Mouse (Mus musculus): Measurements from ENCODE around the gene Vinac1.

Vinac1 gene

DNA sequence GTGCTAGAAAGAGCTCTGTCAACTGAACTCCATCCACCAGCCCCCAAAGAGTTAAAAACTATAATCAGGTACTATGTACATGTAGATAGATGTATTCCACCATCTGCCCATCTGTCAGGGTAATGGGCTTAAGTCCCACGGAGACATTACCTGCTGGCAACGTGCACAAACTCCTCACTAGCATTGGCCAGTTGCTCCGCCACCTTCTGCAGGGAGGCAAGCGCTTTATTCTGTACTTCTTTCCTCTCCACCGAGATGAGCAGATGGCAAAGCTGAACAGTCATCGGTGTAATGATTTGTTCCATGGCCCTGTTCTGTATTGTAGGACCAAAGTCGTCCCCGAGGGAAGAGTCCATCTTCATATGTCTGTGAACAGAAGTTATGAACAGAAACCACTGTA lies at the start of gene Vinac1:
Gene Vinac1, minus strand, starts transcription at position 362 of the 400 bp plus-strand sequence.
- no peak for DNase-seq (ENCODE audit: low read depth, low spot score)

DNA sequence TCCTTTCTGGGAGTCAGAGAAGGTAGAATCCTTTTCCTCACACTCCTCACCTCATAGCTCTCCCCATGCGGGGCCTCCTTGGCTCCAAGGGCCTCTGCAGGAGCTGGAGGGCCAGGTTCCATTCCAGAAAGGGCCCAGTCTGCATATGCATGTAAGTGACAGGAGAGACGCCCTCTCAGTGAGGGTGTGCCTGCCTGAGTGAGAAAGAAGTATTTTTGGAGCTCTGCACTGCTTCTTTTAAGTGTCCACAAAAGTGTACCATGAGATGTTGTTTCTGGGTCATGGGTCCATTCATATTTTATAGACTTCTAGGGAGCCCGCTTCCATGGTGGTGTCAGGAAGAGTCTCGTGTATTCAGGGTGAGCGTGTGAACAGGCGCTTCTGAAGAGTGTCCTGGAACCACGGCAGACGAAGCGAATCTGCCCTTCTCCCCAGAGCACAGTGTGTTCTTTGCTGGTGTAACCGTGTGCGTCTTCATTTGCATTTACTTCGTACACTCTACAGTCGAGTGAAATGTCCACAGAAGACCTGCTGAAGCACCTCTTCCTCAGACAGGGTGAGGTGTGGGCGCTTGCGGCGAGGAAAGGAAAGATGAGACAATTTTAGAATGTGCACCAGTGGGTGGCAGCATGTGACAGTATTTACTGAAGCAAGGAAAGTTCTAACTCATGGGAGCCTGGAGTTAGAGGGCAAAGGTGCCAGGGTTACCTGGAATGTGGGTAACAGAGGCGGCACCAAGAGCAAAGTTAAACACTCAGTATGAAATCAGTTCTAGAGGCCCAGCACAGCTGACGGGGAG lies 46.2 kb upstream of the Vinac1 start:
- no peak for DNase-seq (ENCODE audit: low read depth, low spot score)

DNA sequence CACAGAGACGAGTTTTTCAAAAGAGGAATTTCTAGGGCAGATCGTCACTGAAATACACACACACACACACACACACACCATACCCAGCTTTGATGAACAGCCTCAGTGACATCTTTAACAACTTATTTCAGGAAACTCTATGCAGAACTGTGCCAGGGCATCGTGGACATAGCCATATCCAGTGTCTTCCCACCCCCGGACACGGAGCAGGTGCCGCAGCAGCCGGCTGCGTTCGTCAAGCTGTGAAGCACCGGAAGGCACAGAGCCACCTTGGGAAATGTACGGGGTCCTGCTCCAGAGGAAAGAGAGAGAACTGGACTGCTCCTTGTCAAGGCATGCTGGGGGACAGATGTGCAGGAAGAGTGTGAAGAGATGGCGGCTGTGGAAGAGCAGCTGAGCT lies 44.8 kb upstream of the Vinac1 start:
- peak; percentile 15 for DNase-seq (ENCODE audit: low read depth, low spot score)

DNA sequence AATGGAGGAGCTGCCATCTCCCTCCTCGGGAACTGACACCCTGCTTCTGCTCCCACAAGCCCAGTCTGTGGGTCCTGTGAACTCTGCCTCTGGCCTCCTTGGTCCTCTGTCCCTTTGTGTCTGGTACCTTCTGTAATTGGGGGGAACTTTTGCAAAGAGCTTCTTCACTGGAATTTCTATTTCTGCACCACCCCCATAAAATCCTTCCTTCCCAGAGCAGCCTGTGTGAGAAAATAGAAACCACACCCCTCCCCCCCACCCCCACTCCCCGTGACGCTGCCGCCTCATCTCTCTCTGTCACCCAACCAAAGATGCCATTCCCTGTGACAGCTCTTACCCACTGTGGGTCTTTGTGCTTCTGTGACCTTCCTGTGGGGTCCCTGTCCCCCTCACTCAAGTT lies 42.4 kb upstream of the Vinac1 start:
- no peak for DNase-seq (ENCODE audit: low read depth, low spot score)

DNA sequence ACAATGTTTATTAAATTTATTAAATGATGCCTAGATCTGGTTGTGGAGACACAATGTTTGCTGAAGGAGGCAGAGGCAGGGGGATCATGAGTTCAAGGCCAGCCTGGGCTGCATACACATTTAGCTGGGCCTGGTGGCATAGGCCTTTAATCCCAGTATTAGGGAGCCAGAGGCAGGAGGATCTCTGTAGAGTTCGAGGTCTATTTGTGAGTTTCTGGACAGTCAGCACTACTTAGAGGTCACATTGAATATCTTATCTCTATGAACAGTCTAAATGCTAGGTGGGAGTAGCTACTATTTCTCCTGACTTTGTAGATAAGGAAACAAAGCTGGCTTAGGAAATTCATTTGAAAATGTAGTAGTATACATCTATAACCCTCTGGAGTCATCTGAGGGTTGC lies 39.5 kb upstream of the Vinac1 start:
- DNase-seq (ENCODE audit: low read depth, low spot score): no peak

DNA sequence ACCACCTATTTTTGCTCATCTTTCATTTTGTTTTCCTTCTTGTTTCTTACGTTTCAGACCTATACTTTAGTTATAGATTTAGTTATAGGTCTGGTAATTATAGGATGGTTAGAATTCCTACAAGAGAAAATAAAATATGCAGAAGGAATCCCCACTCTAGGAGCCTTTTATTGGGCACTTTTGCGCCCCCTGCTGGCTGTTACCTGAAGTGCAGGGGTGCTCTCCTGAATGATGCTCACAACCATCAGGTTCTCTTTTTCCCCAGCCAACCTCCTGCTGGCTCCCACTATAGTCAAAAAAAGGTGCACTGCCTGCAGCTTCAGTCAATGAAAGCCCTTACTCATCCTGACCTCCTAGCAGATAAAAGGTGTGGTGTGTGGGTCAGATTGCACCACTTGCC lies 37.0 kb upstream of the Vinac1 start:
- no peak for DNase-seq (ENCODE audit: low read depth, low spot score)

DNA sequence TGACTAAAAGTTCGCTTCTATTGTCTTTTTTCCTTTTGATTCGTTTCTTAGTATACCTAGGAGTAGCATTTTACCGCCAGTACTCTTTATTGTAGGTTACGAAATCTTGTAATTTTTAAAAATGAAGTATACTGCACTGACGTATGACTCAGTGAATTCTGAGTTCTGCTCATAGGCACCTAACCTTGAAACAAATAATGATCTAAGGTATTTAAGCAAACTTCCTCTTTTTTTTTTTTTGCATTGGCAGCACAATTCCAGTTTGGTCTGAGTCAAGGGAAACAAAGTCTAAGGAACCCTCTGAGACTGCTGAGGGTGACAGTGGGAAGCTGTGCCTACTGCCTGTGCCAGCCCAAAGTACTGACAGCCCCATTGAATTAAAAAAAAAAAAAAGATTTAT lies 35.5 kb upstream of the Vinac1 start:
- no peak for DNase-seq (ENCODE audit: low read depth, low spot score)

DNA sequence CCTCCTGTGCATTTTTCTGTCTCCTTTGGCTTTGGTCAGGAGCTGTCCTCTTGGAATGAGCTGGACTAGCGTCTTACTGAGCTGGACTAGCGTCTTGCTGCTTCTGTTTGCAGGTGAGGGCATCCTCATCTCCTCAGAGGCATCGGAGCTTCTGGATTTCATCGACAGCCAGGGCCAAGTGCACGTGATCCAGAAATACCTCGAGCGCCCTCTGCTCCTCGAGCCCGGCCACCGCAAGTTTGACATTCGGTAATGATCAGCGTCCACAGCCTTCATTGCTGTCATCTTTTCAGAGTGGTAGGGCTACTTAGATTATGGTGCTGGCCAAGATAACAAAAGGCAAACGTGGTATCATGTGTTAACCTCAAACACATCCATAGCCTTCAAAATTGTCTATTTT lies 33.1 kb upstream of the Vinac1 start:
- DNase-seq (ENCODE audit: low read depth, low spot score): no peak

DNA sequence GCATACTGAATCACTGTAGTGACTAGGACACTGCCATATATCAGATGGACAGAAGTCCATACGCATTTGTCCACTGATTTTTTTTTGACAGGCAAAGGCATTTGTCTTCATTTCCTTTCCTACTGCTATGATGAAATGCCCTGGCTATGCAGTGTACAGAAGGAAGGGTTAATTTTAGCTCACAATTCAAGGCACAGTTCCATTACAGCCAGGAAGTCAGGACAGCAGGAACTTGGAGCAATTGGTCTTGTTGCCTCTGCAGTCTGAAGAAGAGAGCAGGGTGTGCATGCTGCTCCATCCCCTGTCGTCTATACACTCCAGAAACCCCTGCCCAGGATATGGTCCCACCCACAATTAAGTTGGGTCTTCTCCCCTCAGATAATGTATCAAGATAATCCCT lies 31.2 kb upstream of the Vinac1 start:
- no peak for DNase-seq (ENCODE audit: low read depth, low spot score)

DNA sequence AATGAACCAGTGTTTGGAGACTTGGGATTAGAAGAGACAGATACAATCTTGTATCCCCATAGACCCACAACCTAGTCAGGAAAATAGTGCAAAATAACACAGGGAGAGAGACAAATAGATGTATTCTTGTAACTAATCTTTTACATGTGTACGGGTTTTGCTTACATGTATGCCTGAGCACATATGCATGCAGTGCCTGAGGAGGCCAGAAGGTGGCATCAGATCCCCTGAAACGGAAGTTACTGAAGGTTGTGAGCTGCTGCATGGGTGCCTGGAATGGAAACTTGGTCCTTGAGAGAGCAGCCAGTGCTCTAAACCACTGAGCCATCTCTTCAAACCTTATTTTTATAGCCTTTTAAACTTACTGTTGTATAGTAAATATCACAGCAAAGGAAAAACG lies 30.3 kb upstream of the Vinac1 start:
- DNase-seq (ENCODE audit: low read depth, low spot score): no peak

DNA sequence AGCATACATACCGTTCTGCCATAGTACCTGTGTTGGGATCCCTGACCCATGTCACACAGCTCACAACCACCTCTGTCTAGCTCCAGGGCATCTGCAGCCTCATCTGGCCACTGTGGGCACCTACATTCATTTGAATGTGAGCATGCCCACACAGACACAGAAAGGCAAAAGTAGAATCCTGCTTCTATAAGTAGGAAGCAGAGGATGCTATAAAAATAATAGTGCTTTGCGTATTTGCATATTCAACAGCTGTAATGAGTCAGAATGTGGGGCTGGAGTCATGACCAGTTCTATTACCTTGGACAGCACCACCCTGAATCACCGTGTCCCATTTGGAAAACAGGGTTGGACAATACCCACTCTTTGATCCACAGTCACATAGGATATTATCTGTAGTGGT lies 22.3 kb upstream of the Vinac1 start:
- DNase-seq (ENCODE audit: low read depth, low spot score): no peak

DNA sequence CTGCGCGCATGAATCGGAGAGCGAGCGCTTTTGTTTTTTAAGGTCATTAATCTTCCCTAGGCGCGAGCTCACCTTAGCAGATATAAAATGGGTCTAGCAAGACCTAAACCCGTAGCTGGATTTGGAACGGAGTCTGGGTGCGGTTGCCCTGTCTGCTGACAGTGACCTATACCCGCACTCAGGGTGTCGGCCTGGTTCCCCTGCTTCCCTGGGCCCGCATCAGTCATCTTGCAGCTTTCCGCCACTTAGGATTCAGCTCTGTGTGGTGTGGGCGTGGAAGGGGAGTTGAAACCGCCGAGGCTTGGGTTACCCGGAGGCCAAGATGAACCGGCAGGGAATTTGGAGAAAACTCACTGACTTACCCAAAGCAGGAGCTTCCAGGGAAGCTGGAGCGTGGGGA lies 18.4 kb upstream of the Vinac1 start:
- DNase-seq (ENCODE audit: low read depth, low spot score): no peak

DNA sequence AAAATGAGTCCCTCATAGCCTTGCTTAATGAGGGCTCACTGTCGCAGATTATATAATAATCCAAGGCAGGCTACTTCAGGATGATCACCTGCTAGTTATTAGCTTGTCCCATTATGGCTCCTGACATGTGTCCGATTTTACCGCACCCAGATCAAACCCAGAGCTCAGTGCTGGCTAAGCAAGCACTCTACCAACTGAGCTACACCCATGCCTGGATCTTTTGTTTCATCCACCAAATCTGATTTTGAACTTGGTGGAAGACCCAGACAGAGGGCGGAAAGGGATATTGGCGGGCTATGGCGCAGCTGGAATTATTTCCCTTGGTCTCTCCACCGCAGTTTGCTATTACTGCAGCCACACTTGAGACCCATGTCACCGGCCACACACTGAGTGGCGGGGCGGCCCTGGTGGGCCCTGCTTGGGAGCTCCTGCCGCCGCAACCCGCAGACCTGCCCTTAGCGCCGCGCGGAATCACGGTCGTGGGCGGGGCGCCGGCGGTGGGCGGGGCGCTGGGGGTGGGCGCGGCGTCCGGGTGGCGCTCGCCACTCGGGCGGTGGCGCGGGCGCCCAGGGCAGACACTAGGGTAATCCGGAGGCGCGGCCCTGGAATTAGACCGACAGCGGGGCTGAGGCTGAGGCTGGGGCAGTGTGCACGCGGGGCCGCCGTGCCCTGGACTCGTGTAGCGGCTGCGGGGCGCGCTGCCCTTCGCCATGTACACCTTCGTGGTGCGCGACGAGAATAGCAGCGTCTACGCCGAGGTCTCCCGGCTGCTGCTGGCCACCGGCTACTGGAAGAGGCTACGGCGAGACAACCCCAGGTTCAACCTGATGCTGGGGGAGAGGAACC lies 17.7 kb upstream of the Vinac1 start, which contains the start of gene Ttl:
Gene Ttl, plus strand, starts transcription at position 506 of the 846 bp plus-strand sequence.
- peak; percentile 52 for DNase-seq (ENCODE audit: low read depth, low spot score)

DNA sequence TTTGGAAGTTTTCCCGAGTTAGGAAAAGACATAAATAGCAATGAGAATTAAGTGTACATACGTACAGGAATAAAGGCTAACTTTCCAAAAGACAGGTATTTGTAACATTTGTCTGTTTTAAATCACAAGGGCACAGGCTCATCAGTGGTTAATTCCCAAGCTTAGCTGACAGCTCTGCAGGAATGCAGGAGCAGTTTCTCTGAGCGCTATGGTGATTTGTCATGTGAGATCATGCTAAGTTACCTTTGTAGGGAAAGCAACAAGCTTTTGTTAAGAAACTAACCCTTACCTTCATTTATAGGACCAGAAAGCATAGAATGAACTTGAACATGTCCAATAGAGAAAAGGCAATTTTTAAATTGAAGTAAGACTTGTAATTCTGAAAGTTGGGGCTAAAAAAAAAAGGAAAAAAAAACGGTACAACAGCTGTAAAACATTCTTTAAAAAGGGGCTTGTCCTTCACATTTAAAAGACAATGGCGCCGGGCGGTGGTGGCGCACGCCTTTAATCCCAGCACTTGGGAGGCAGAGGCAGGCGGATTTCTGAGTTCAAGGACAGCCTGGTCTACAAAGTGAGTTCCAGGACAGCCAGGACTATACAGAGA lies 13.6 kb upstream of the Vinac1 start:
- DNase-seq (ENCODE audit: low read depth, low spot score): no peak

DNA sequence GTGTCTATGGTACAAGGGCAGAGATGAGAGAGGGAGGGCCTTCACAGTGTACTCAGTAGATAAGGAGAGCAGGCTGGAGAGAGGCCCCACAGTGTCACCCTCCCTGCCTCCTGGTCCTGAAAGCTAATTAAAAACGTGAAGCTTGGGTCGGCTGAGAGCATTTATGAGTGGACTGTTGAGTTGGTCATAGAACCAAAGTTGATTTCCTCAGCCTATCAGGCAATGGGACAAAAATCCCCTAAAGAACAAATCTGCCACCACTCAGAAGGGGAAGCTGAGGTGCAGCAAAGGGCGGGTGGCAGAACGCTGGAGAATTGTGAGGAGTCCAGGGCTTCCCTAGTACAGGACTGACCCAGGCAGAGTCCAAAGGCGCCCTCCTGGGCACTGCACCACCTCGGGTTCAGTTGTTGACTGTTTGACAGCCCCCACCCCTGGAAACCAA lies 10.0 kb upstream of the Vinac1 start:
- DNase-seq (ENCODE audit: low read depth, low spot score): no peak

DNA sequence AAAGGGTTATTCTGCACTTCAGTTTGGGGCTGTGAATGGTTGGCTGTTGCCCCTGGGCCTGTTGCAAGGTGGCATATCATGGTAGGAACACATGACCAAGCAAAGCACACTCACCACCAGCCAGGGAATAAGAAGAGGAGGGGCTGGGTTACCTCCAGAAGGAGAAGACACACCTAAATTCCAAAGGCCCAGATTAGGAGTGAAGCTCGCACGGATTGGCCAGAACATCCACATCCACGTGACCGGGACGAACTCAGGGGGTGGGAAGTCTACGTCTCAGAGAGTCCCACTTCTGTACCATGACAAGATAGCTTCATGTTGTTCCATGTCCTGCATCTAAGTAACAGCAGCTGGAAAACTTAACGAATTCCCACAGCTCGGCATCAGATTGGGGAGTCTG lies 9.3 kb upstream of the Vinac1 start:
- no peak for DNase-seq (ENCODE audit: low read depth, low spot score)

DNA sequence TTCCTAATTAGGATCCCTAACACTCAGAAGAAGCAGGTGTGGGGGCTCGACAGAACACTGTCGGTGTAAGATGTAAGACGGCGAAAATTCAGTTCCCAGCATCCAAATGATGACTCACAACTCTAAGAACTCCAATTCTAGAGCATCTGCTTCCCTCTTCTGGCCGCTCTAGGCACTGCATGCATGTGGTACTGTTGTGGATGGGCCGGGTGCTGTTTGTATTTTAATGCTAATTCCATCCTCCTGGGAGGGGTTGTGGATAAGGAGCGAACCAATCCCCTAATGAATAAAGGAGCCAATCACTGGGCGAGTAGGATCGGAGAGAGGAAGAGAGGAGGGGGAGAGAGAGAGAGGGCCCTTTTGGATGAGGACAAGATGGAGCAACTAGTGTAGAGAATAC lies 8.6 kb upstream of the Vinac1 start:
- DNase-seq (ENCODE audit: low read depth, low spot score): no peak

DNA sequence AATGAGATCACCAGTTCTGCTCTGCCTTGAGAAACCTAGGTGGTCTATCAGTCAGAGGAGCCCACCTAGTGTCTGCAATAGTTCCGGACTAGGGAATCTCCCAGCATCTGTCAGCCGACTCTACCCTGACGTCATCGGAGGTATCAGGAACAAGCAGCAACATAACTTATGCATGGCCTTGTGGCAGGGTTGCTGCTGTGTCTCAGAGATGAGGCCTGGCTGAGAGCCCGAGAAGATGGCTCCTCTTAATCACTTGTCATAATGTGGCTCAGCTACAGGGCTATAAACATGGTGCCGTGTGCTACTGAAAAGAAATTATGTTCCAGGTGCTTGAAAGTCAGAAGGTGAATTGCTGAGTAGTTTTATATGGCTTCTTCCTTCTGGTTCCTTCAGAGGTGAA lies 7.8 kb upstream of the Vinac1 start:
- DNase-seq (ENCODE audit: low read depth, low spot score): no peak

DNA sequence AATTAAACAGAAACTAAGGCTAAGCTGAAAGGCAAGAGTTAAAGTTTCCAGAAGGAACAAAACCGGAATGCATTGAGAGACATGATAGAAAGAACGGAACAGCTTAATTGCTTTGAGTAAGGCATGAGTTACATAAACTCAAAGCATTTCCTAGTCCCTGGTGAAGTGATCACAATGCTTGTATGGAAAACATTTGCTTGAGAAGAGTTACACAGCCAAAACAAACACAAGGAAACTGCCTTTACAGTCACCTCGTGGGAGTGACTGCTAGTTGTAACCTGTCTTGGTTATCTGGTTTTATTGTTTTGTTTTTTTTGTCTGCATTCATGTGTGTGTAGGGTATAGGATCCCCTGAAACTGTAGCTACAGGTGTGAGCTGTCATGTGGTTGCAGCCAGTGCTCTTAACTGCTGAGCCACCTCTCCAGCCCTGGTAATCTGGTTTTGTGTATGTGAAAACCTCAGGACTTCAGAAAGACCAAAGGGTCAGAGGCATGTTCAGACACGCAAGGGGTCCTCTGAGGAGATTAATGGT lies 4.5 kb upstream of the Vinac1 start:
- DNase-seq (ENCODE audit: low read depth, low spot score): no peak

DNA sequence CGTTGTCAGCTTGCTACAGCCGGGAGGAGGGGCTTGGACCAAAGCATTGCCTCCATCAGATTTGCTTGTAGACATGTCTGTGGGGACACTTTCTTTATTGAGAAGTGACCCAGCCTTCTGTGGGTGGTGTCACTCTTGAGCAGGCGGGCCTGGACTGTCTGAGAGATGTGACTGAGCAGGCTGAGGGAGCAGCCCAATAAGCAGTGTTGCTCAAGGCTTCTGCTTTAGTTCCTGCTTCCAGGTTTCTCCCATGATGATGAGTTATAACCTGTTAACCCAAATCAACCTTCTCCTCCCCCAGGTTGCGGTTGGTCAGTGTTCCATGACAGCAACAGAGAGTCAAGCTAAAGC lies 1.2 kb downstream of the Vinac1 start:
- DNase-seq (ENCODE audit: low read depth, low spot score): no peak

DNA sequence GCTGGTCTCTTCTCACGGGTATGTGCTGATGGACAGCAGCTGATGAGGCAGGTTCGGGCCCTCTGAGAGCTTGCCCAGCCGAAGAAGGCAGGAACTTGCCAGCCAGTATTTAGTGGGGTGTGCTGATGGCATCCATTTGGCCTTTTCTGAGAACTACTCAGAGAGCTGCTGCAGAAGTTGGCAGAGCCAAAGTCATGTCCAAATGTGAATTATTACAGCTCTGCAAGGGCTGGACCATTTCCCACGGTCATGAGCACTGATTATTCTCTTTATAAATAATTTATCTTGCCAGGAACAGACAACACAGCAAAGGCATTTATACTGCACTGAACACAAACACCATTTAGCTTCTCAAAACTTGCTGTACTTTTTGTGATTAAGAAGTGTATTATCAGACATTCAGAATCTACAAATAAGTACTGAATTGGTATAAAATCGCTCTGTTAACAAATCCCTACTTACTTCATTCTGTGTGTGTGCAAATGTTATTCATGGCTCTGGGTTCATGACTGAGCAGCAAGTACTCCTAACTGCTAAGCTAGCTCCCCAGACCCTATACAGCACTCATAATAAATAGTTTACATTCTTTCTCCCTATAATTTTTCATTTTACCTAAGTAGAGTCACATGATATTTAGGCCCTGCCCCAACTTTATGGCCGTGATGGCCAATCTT lies 1.7 kb downstream of the Vinac1 start:
- DNase-seq (ENCODE audit: low read depth, low spot score): no peak

DNA sequence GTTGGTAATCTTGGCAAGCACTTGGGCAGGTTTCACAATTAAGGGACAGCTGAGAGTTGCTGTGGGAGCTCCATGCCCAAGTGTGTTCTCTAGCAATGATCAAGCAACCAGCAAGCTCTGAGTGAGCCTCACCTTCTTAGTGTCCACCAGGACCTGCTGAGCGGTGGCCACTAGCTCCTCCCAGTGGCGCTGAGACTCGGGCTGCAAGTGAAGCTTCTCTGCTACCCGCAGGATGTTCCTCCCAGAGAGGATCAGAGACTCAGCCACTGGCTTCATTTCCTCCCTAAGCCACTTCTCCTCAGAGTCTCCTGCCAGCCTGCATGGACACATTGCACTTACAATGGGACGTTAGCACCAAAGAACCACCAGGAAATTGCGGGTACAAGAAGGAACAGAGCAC lies 7.4 kb downstream of the Vinac1 start:
- DNase-seq (ENCODE audit: low read depth, low spot score): no peak

All from skeletal muscle tissue, adult 2 months (tissue).